Mouse (Mus musculus) liver, embryonic 11.5 days (tissue): ENCODE measurements around the gene Il1r2. TPM values are rescaled to one million over a fixed set of nuclear protein-coding genes. Genes with fewer than 3 reads are reported as not detected.

Source experiments
- ATAC-seq: fragments of 200-750 bp; cut with Nextera tagmentation; replicated peaks from 2 replicates; pipeline ENCODE4 v1.8.0; 2017; ENCODE audit warnings: moderate number of reproducible peaks, mild to moderate bottlenecking, moderate TSS enrichment, moderate library complexity; ENCODE audit not compliant: low FRiP score
- DNase-seq: peaks from one replicate; pipeline ENCODE4 v3.0.0-alpha.2; 2017; ENCODE audit warnings: low spot score
- H3K27ac ChIP-seq: fragments of 300-500 bp; sonication (generic); 2 replicates; pipeline ENCODE4 v1.5.1; 2014; ENCODE audit warnings: mild to moderate bottlenecking, low read depth, low read length, control low read depth
- H3K27me3 ChIP-seq: fragments of 300-500 bp; sonication (generic); replicated peaks from 2 replicates; pipeline ENCODE4 v1.6.1; 2014; ENCODE audit warnings: low read length, mixed read lengths; ENCODE audit not compliant: control insufficient read depth, insufficient read depth
- H3K36me3 ChIP-seq: fragments of 300-500 bp; sonication (generic); 2 replicates; pipeline ENCODE4 v1.6.1; 2014; ENCODE audit warnings: mild to moderate bottlenecking, low read length, moderate library complexity, mixed read lengths; ENCODE audit not compliant: control insufficient read depth, insufficient read depth
- H3K4me1 ChIP-seq: fragments of 300-500 bp; sonication (generic); replicated peaks from 2 replicates; pipeline ENCODE4 v1.6.1; 2014; ENCODE audit warnings: low read length, mixed read lengths; ENCODE audit not compliant: control insufficient read depth, insufficient read depth
- H3K4me2 ChIP-seq: fragments of 300-500 bp; sonication (generic); 2 replicates; pipeline ENCODE4 v1.6.1; 2014; ENCODE audit warnings: mild to moderate bottlenecking, control low read depth, moderate library complexity
- H3K4me3 ChIP-seq: fragments of 300-500 bp; sonication (generic); 2 replicates; pipeline ENCODE4 v1.5.1; 2014; ENCODE audit warnings: low read depth, low read length, control low read depth
- H3K9ac ChIP-seq: fragments of 300-500 bp; sonication (generic); 2 replicates; pipeline ENCODE4 v1.6.1; 2014; ENCODE audit warnings: low read depth, low read length, control low read depth
- H3K9me3 ChIP-seq: fragments of 300-500 bp; sonication (generic); 2 replicates; pipeline ENCODE4 v1.6.1; 2016; ENCODE audit warnings: low read length, inconsistent platforms, mixed read lengths; ENCODE audit not compliant: control insufficient read depth
- WGBS: fragments of 180-500 bp; shearing (Covaris S2); extraction: QIAGEN DNeasy Blood & Tissue Kit; methylation state at CpG from one replicate; pipeline ENCODE4 v1.1.7; 2014; 5-methylcytosine and 5-hydroxymethylcytosine counted together
- polyA plus RNA-seq: library from polyadenylated mRNA; unstranded; fragments of >200 nt; fragmentation: Nextera tagmentation; extraction: Ambion mirVana; gene quantifications from 2 replicates; pipeline ENCODE4 v1.2.1, GENCODE M21; 2014

Gene Il1r2
- polyA plus RNA-seq, 1 experiment from 2014 or later = 0.53 TPM

DNA sequence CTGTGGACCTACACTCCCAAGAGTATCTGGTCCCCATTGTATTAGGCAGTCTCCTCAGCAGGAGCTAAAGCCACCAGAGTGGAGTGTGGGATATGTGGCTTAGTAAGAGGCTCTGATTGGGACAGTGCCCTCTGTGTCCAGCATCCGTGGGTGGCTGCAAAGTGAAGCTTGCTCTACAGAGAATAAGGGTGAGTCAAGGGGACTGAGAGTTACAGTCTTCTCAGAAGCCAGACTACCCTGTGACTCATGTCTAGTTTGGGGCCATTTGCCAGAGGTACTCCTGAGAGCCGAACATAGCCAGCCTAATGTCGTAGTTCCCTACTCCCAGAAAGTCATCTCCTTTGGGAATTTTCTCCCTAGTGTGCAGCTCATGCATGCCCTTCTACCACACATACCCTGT, 100.3 kb downstream of the Il1r2 start:
- Histone ChIP-seq H3K9ac (no peak overlapping the region), H3K27me3 (no peaks in the 10 kb centered on the region), H3K4me2 (no peak overlapping the region), H3K4me3 (no peak overlapping the region), H3K9me3 (no peaks in the 10 kb centered on the region), H3K4me1 (no peaks in the 10 kb centered on the region), H3K27ac (no peak overlapping the region), H3K36me3 (no peaks in the 10 kb centered on the region)
- WGBS = 80% methylated on average over 3 of the region's 3 CpGs
- DNase-seq = no peak
- no peak for ATAC-seq

Other genes starting within 250 kb of the Il1r2 start
- gene Map4k4, start 173.2 kb upstream of the Il1r2 start, polyA plus RNA-seq = 12.5 and 13.6 TPM in 2 replicates
- 22.0 and 23.8 TPM in 2 replicates for gene Il1r1, start 151.0 kb downstream of the Il1r2 start, polyA plus RNA-seq